Mouse (Mus musculus) A20 (cell line): ENCODE results near the gene Anxa8.

Experiments
- DNase-seq: peaks from one replicate; pipeline ENCODE4 v3.0.0-alpha.2; 2011; ENCODE audit warnings: low read depth, low spot score

Anxa8 gene

DNA sequence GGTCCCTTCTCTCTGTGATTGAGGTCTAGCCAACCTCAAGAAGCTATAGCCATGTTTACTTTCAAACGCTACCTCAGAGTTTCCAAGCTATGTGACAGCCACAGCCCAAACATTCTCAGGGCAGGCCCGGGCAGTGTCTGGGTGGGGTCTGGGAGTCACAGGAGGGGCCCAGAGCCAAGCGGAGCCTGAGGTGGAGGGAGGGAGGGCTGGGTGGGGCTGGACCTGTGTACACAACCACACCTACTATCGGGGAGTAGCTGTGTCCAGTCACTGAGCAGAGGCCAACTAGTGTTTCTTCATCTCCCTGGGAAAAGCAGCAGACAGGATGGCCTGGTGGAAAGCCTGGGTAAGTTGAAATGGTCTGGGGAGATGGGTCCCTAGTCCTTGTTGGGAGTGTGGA, at the start of gene Anxa8:
Gene Anxa8 (plus strand): TSS at position 251 of the 400 bp plus-strand sequence.
- no peak for DNase-seq

DNA sequence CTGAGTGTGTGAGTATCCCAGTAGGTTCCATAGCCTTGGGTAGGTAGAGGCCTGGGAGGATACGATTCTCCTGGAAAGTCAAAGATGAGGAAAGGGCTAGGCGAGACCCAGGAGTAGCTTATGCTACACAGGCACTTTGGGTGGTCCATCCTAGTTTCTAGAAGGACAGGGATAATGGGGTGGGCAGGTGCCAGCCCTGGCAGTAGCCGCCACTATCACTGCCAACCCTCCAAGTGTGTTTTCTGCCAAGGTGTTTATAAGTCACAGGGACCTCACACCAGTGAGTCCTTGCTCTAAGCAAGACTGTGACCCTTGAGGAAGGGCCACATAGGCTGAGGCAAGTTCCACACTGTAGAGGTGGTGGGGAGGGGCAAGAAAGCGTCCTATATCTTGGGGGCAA, 44.5 kb upstream of the Anxa8 start:
- no peak for DNase-seq

DNA sequence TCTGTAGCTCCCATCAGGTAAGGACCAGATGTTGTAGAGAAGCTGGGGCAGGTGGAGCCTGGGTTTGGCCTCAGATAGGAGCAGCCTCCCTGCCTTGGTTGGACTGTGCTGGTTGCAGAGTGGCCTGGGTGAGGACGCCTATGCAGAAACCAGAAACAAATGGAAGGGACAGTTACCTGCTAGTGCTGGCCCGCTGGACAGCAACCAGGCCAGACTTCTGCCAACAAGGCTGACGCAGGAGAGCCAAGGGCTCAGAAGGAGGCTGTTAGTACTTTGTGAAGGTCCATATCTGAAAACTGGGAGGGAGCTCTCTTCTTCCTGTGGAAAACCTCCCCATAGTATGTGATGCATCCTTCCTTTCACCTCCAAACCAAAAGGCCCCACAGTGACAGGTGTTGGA, 42.4 kb upstream of the Anxa8 start:
- DNase-seq = no peak

DNA sequence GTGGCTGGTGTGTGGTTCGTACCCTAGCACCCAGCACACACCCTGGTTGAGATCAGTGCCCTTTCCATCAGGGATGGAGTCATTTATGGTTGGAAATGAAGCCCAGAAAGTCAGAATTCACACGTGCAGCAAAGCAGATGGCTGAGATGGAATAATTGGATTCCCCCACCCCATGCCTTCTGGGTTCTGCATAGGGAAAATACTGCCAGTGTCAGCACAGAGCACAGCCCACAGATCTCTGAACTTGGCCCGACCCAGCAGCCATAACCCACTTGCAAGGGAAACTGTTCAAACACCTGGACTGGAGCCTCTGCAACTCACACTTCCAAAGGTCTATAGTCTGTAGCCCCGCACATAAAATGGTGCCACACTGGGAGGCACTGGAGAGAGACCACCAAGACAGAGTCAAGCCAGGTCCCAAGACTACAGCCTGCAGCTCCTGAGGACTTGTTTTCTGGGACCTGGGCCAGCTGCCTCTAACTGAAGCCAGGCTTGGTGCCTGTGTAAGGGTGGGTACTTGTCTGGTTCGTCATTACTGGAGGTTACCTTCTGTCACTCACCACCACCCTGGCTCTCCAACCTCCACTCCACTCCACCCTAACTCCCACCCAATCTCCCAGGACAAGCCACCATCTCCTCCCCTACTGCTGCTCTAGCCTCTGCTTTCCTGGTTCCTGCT, 35.5 kb upstream of the Anxa8 start:
- no peak for DNase-seq

DNA sequence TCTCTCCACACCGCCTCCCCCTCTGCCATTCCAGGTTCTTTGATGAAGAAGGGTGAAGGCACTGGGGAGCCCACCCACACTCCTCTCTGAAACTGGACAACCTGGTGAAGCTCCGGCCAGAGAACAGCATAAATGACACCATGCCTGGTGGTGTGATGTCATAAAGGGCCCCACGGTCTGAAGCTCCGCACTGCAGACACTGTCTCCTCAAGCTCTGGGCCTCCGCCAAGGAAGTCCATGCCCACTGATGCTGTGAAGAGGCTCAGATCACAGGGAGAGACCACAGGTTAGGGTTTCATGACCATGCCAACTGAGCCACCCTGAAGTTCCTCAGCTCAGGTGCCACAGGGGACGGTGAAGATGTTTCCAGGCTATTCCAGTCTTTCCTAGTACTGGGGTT, 33.3 kb upstream of the Anxa8 start, which contains the start of gene Antxrl:
Gene Antxrl (plus strand): TSS at position 192 of the 400 bp plus-strand sequence.
- DNase-seq = no peak

DNA sequence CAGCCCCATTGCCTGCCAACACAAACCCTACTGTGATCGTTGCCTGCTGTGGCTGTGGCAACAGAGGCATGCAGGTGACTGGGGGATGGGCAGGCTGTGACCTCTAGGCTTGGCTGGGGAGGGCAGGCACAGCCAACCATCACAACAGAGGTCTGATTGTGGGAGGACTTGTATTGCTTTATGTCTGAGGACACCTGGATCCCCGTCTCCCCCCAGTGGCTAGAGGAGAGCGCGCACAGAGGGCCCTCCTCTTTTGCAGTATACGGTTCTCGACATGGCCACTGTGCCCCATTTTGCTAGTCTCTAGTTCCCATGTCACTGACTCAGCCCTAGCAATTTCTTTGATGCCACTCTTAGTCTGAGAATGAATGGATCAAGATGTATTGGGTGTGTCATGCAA, 14.1 kb upstream of the Anxa8 start:
- peak; percentile 13 for DNase-seq

DNA sequence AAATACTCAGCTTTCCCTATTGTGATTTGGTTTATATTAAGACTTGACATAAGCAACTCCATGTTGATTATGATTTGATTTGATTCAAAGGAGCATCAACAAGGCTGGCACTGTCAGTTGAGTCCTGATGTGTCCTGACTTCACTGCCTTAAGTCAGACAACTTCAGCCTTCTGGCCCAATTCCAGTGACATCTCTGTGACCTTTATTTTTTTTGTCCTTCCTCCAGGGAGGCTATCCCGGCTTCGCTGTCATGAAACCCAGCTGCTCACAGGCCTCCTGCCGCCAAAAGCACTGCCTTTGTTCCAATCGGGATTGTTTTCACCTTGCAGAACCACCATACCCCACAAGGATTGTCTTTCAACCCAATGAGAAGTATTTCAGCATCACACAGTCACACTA, 10.4 kb upstream of the Anxa8 start:
- DNase-seq = no peak

DNA sequence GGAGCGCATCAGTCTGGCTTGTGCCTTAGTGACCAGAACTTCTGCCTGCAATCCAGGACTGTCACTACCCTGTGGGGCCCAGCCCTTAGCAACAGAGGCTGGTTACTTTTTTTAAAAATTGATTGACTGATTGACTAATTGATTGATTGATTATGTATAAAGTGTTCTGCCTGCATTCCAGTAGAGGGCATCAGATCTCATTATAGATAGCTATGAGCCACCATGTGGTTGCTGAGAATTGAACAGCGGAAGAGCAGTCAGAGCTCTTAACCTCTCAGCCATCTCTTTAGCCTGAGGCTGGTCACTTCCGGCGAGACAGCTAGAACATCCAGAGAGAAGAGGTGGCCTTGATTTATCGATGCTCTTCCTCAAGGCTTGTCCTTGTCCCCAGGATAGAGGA, 8.6 kb upstream of the Anxa8 start:
- no peak for DNase-seq

DNA sequence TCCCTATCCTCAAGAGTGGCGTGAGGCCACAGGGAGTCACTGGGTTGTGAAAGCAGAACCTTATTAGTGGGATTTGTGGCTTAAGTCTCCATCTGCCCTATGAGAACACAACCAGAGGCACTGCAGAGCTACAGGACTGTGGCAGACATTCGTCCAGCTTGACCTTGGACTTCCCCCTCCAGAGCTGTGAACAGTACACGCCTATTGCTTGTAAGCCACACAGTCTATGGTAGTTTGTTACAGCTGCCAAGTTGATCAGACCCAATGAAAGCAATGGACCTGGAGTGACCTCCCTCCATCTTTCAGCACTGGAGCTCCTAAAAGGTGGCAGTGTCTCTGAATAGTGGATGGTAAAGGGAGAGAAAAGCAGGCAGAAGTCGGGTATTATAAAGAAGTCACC, 7.5 kb upstream of the Anxa8 start:
- no peak for DNase-seq

DNA sequence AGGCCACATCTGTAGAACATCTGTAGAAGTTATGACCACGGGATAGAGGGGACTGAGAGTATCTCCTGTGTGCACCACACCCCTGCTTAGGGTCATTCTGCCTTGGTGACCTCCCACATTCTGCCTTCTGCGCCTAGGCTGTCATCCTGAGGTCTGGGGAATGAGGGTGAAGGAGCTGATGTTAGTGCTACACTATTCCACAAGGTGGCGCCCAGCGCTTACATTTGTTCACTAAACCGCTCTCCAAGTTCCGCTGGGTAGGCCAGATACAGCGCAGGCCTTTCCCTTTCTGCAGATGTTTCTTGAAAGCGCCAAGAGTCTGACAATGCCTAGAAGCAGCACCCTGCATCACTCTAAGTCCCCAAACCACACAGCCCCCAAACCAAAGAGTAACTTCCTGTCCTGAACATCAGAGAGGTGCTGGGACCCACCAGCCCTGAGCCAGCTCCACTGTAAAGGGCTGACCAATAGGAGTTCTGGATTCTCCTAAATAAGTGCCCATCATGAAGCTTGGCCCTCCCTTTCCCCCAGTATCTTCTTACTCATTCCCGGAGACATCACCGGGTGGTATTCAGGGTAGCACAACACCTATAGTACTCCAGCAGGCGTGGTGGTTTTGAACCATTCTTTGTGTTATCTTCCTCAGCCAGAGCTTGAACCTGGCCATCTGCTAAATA, 5.3 kb upstream of the Anxa8 start:
- peak; percentile 75 for DNase-seq

DNA sequence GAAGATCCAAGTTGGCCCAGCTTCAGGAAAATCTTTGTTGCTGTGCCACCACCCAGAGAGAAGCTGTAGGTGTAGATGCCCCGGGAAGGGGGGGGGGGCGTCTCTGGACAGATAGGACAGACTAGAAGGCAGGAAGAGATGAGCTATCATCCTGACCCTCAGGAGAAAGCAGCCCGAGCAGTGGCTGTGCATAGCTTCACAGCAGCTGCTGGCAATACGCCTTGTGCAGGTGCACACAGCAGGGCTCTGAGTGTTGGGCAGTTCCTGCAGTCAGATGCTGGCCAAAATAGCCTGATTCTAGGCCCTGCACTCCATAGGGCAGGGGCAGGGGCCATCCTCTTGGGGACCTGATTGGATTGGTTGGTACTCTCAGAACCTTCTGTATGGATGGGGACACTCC, 1.0 kb downstream of the Anxa8 start:
- DNase-seq = no peak

DNA sequence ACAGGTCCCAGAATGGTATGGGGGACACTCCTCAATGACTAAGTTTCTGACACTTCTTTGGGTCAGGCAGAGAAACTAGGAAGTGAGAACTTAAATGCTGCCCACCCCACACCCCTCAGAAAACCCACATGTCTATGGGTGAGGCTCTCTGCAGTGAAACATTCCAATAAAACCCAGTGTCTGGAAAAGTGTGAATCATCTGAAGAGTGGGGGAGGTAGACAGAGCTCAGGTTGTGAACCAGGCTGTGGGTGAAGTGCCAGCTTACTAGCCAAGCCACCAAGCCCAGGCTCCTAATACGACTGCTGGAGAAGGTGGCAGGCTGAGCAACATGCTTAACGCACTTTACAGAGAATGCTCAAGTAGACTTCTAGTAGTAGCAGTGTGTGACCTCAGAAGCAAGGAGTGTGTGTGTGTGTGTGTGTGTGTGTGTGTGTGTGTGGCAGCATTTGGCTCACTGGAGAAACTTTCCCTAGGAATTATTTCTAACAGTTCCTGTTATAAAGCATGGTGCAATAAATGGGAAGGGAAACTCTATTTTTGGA, 2.1 kb downstream of the Anxa8 start:
- DNase-seq = no peak

DNA sequence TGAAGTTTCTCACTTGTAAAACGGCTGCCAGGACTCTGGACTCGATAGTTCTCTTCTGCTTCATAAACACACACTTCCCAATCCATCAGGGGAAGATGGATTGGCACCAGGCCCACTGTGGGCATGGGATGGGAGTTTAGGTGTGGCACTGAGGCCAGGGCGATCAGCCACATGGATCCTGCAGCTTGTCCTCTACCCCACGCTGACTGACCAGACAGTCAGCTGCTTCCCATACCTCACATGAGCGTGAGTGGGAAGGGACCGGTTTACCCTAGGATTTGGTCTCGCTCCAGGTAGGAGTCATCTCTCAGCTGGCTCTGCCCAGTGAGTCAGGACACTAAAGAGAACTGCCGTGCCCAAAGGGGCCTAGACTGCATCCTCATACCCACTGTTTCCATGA, 4.0 kb downstream of the Anxa8 start:
- DNase-seq = no peak

DNA sequence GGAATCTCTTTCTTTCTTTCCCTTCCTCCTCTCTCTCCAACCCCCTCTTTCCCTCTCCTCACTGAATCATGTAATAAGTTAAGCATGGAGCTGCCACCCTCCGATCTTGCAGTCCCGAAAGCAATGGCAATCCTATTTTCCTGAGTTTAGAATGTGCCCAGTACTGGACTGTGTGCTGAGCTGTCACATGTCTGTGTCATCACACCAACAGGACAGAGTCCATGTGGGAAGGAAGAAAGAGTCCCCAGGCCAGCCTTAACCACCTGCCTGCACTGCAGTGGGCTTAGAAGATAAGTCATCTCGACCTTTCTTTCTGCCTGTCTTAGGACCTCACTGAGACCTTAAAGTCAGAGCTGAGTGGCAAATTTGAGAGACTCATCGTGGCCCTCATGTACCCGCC, 5.7 kb downstream of the Anxa8 start:
- DNase-seq = no peak

DNA sequence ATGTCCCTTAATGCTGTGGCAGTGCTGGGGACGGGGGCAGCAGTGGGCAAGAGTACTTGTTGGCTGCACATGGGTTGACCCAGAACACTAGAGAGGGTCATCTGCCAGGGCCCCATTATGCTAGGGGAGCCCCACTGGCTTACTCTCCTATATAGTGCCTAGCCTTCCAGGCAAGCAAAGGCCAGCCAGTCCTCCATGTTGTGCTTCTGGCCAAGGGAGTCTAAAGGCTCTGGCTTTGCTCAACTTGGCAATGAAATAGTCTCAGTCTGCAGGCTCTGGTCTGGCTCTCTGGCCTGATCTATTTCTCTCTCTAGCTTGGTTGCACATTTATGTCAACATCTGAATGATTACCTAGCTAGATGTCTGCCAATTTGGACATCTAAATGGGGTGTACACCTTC, 7.1 kb downstream of the Anxa8 start:
- no peak for DNase-seq

DNA sequence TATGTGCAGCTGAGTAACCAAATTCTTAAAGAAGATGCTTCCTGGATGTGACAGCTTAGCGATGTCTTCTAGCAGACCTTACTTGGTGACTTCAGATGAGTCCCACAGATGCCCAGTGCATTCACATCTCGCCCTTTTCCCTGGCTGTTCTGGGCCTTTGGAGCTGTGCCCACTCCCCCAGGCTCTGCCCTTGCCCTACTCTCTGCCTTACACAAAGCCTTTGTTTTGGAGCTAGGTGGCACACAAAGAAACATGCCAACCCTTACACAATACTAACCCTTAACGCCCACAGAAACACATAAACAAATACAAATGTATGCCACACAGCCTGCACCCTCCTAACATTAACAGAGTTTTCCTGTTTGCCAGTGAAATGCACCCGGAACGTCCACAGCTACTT, 10.4 kb downstream of the Anxa8 start:
- no peak for DNase-seq

DNA sequence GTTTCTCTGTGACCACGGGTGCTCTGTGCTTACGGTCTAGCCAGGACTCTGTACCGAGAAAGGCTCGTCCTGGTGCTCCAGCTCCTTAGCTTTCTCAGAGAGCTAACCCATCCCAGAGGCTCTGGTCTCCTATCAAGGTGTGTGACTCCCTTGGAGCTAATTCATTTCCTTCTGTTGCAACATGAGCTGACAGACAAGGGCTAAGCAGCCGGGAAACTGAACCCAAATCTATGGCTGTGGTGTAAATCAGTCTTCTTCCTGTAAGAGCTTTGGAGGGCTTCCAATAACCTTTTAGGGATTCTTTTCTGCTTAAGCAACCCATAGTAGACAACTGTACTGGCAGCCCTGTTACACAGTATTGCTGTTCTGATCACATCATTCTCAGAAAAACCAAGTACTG, 16.8 kb downstream of the Anxa8 start, which contains the start of gene A630023A22Rik:
Gene A630023A22Rik (minus strand): TSS at position 154 of the 400 bp plus-strand sequence.
- no peak for DNase-seq

DNA sequence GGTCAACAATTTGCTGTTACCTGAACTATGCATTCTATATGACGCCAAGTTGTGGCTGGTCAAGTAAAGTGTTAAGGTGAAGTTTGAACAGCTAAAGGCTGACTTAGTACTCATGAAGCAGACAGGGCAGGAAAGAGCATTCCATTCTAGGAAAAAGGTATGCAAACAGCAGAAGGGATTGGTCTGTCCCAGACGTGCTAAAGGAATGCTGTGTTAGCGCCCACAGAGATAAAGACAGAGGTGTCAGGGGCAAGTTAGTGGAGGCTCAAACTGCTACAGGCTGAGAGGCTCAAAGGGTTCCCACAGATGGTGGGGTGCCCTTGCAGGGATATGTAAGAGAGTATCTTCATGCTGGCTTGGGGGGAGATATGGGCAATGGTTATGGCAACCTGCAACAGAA, 18.1 kb downstream of the Anxa8 start:
- no peak for DNase-seq

DNA sequence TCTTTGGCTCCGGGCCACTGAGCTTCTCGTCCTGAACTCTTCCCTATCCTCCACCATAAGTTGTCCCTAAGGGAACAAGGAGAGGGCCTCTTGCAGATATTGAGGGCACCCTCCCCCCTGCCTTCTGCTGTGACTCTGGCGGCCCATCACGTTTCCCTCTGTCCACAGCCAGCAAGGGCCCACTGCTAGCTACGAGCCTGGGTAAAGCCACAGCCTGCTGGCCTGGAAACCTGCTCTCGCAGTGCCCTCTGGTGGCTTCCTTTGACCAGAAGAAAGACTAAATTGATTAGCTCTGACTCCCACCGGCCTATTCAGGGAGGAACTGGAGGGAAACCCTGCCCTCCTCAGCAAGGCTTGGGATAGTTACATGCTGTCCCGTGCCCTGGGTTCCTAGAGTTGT, 19.1 kb downstream of the Anxa8 start:
- DNase-seq = peak; percentile 48

DNA sequence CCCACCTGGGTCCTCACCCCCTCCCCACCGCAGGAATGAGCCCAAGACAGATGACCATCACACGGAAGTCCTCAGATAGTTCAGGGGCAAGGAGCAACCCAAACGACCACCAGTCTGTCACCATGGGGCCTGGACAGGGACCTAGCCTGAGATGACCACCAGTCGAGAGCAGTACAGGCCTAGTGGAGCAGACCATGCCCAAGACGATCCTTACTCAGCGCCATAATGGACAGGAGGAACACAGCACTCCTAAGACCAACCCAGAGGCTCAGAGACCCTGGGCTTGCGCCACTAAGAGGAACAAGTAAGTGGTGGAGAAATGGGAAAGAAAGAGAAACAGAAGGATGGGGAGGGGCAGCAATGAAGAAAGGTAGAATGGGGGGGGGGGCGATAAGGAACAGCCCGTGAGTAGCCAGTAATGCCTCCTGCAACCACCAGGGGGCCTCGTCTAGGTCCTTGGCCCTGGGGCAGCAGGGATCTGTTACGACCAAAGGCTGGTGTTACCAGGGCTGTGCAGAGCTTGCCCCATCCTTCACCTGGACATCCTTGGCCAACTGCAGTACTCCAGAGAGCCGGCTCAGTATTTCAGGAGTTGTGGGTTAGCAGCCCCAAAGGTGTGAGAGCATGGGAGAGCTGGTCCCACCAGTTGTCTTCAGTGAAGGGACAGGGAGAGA, 20.7 kb downstream of the Anxa8 start:
- peak; percentile 51 for DNase-seq

DNA sequence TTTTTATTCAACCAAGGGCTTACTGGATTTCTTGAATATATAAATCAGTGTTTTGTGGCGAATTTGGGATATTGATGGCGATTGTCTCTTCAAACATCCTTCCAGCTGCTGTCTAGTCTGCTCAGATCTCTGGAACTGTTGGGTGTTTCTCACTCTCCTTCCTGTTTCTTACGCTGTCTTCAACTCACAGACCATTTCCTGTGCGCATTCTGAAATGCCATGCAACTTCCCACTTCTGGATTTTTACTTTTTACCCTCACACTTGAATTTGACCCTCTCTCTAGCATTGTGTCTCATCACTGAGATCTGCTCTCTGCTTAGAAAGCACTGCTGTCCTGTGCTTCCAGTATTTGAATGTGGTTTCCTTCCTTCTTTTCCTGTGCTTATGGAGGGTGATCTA, 21.8 kb downstream of the Anxa8 start:
- no peak for DNase-seq

DNA sequence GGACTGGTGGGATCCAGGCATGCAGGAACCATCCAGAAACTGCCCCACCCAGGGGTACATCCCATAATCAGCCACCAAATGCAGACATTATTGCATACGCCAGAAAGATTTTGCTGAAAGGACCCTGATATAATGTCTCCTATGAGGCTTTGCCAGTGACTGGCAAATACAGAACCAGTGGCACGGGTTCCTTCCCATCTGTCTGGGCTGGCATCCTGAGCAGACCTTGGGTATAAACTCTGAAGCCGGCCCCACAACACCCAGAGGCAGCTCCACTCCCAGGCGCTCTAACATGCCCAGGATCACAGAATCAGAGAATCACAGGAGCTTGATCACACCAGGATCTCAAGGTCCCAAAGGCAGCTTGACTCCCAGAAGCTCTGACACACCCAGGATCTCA, 28.5 kb downstream of the Anxa8 start:
- DNase-seq = no peak
